Mouse (Mus musculus): ENCODE measurements around the gene Csnk2b. TPM values are rescaled to one million over a fixed set of nuclear protein-coding genes. Genes with fewer than 3 reads are reported as not detected.

The Csnk2b gene
- polyA plus RNA-seq, 1 experiment from 2014 or later: 319 TPM

DNA sequence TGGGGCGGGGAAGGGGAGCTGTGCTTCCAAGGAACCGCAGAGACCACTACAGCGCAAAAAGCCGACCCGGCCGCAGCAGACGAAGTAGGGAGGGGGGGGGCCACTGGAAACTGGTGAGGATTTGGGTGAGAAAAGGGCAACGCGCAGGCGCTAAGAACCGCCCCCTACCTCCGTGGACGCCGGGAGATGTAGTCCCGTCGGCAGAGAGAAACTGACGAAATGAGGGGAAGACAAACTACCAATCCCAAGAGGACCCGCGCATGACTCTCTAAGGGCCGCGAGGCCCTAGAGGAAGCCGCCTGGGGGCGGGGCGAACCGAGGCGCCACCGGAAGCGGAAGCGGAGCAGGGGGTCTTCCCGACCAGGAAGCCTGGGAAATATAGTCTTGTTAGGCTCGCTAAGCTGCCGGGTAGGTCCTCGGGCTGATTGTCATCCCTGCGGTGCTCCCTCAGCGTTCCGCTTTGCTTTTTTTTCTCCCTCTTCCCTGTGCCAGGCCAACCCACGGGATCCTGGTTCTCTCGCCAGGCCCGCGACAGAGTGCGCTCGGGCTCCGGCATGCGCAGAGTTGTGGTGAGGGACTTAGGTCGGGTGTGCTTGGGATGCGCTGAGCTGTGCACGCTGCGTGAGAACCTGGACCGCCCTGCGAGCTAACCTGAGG lies 582 bp downstream of the Csnk2b start, which contains the start of gene Gpank1:
Gene Gpank1, plus strand, starts transcription at position 313 of the 657 bp plus-strand sequence.
- H3K27me3 ChIP-seq (ENCODE audit: control insufficient read depth, insufficient read depth, low read length): no peaks in the 10 kb centered on the region
- no peaks in the 10 kb centered on the region for H3K9me3 ChIP-seq (ENCODE audit: control insufficient read depth, low read length)
- WGBS: 0% methylated on average over 50 of the region's 50 CpGs
- peaks cover 12% of the 10 kb centered on the region for H3K4me1 ChIP-seq (ENCODE audit: control insufficient read depth, insufficient read depth, low read length)
- peak; percentile 99 for DNase-seq (ENCODE audit: low spot score)
- peak within 1 kb of the TSS; percentile 98 for H3K4me2 ChIP-seq (ENCODE audit: low read depth)
- H3K27ac ChIP-seq (ENCODE audit: low read depth, low read length): peak within 1 kb of the TSS; percentile 87
- H3K9ac ChIP-seq (ENCODE audit: low read length): peak within 1 kb of the TSS; percentile 93
- H3K36me3 ChIP-seq (ENCODE audit: control insufficient read depth, insufficient read depth, low read length): peaks cover 10% of the 10 kb centered on the region
- H3K4me3 ChIP-seq (ENCODE audit: low read depth, low read length): peak within 1 kb of the TSS; percentile 97
- ATAC-seq (ENCODE audit: insufficient read depth, low FRiP score, low TSS enrichment): peak; percentile 92

DNA sequence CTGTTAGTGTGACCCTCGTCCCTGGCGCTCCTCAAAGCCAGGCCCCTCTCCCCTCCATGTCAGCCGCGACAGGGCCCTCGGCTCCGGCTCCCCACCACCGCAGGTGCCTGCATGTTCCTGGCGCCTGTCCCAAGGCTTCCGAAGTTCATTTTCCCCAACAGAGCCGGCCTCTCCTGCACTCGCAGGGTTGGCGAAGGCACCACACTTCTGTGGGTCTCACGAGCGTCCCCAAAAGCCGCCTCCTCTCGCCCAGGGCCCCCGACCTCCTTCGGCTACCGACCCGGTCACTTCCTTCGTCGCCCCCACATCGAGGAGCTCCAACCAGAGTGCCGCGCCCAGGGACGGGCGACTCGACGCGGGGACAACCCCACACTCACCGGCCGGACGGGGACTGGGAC lies 1.1 kb downstream of the Csnk2b start:
- H3K4me2 ChIP-seq (ENCODE audit: low read depth): peak overlapping the region; percentile 98
- ATAC-seq (ENCODE audit: insufficient read depth, low FRiP score, low TSS enrichment): no peak; the same call in 1 of the 2 replicates
- H3K27ac ChIP-seq (ENCODE audit: low read depth, low read length): 0 out of 2 replicates have a peak overlapping the region, but pooled peaks have one; percentile 20
- H3K4me3 ChIP-seq (ENCODE audit: low read depth, low read length): peak overlapping the region; percentile 97
- no peak for DNase-seq (ENCODE audit: low spot score)
- peaks cover 10% of the 10 kb centered on the region for H3K4me1 ChIP-seq (ENCODE audit: control insufficient read depth, insufficient read depth, low read length)
- H3K9me3 ChIP-seq (ENCODE audit: control insufficient read depth, low read length): no peaks in the 10 kb centered on the region
- no peaks in the 10 kb centered on the region for H3K27me3 ChIP-seq (ENCODE audit: control insufficient read depth, insufficient read depth, low read length)
- peak overlapping the region; percentile 93 for H3K9ac ChIP-seq (ENCODE audit: low read length)
- peaks cover 10% of the 10 kb centered on the region for H3K36me3 ChIP-seq (ENCODE audit: control insufficient read depth, insufficient read depth, low read length)
- WGBS: under 1% methylated on average over 33 of the region's 33 CpGs

DNA sequence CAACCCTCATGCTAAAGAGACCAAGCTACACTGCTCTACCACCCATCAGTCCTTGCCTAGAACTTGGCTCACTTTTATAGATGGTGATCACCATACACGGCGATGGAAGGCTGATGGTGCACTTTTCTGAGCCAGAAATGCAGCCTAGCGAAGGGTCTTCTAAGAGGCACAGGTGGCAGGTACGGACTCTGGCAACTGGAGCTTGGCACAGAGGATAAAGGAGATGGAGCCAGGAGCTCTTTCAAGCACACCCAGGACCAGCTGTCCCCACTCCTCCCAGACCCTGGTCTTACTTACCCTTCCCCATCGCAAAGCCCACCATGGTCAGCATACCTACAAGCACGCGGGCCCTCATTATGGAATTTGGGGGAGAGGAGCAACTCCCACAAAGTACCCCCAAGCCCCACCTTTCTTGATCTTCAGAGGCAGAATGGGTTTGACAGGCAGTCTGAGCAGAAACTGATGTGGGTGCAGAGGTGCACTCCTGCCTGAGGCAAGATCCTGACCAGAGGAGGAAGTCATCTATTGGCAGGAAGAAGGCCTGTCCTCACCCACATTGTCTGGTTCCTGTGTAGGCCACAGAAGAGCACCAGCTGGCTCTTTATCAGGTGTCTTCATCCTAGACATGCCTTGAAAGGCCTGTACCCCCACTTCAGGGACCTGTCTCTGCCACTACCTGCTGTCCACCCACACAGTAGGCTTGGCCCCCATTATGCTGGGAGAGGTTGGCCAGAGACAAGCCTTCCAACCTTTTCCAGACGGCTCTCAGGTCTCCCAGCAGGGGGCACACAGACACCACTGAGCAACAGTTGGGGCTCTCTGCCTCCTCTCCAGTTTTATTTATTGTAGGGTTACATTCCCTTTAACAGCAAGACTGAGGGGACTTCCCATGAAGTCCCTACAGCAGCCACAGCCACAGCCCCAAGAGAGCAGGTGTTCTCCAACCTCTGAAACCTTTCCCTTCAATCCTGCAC lies 6.5 kb downstream of the Csnk2b start, which contains the start of gene Ly6g5b:
Gene Ly6g5b, minus strand, starts transcription at position 383 of the 974 bp plus-strand sequence.
- no peak within 1 kb of the TSS for H3K4me2 ChIP-seq (ENCODE audit: low read depth)
- WGBS: 88% methylated on average over 8 of the region's 8 CpGs
- no peak within 1 kb of the TSS for H3K9ac ChIP-seq (ENCODE audit: low read length)
- no peak within 1 kb of the TSS for H3K27ac ChIP-seq (ENCODE audit: low read depth, low read length)
- peaks cover 4% of the 10 kb centered on the region; the same call in 1 of the 2 replicates for H3K4me1 ChIP-seq (ENCODE audit: control insufficient read depth, insufficient read depth, low read length)
- H3K36me3 ChIP-seq (ENCODE audit: control insufficient read depth, insufficient read depth, low read length): peaks cover 12% of the 10 kb centered on the region
- no peak for ATAC-seq (ENCODE audit: insufficient read depth, low FRiP score, low TSS enrichment)
- no peak for DNase-seq (ENCODE audit: low spot score)
- H3K4me3 ChIP-seq (ENCODE audit: low read depth, low read length): no peak within 1 kb of the TSS
- no peaks in the 10 kb centered on the region for H3K9me3 ChIP-seq (ENCODE audit: control insufficient read depth, low read length)
- H3K27me3 ChIP-seq (ENCODE audit: control insufficient read depth, insufficient read depth, low read length): no peaks in the 10 kb centered on the region

DNA sequence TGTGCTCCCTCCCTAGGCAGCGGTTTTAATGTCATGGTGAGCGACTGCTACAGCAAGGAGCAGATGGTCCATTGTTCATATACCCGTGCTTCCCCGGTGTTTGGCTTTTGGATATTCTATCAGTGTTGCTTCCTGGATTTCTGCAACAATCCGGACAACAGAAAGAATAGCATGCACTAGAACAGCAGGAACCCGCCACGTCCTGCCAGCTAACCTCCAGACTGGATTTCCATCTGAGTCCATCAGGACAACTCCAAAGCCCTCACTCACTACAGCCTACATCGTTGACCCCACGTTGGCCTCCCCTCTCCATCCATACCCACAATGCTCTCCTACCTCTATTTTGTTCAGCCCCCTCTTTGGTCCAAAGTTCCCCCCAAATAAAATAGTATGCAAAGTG lies 10.1 kb downstream of the Csnk2b start:
- Histone ChIP-seq H3K36me3 (ENCODE audit: control insufficient read depth, insufficient read depth, low read length) (peaks cover 2% of the 10 kb centered on the region; the same call in 1 of the 2 replicates), H3K27ac (ENCODE audit: low read depth, low read length) (no peak overlapping the region), H3K27me3 (ENCODE audit: control insufficient read depth, insufficient read depth, low read length) (no peaks in the 10 kb centered on the region), H3K4me1 (ENCODE audit: control insufficient read depth, insufficient read depth, low read length) (no peaks in the 10 kb centered on the region), H3K4me3 (ENCODE audit: low read depth, low read length) (no peak overlapping the region), H3K4me2 (ENCODE audit: low read depth) (no peak overlapping the region), H3K9me3 (ENCODE audit: control insufficient read depth, low read length) (no peaks in the 10 kb centered on the region), H3K9ac (ENCODE audit: low read length) (no peak overlapping the region)
- WGBS: 82% methylated on average over 9 of the region's 9 CpGs
- DNase-seq (ENCODE audit: low spot score) (no peak), ATAC-seq (ENCODE audit: insufficient read depth, low FRiP score, low TSS enrichment) (no peak)

DNA sequence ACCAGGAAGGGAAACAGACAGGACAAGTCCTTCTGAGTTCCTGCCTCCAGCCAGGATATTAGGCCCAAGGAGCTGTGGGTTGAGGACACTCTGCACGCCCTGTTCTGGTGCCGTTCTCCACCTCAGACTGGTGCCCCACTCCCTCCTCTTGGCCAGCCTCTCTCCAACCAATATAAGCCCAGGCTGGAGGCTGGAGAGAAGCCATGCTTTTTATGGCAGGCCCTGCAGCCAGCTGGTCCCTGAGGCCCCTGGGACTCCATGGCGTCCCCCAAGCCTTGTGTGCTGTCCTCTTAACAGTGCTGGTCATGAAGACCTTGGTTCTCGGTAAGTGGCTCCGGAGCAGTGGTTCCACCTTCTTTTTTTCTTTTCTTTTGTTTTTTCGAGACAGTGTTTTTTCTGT lies 13.8 kb downstream of the Csnk2b start, which contains the start of gene Ly6g5c:
Gene Ly6g5c, plus strand, starts transcription at position 183 of the 400 bp plus-strand sequence.
- H3K27me3 ChIP-seq (ENCODE audit: control insufficient read depth, insufficient read depth, low read length): no peaks in the 10 kb centered on the region
- H3K4me2 ChIP-seq (ENCODE audit: low read depth): no peak within 1 kb of the TSS
- 81% methylated on average over 6 of the region's 6 CpGs for WGBS
- H3K27ac ChIP-seq (ENCODE audit: low read depth, low read length): no peak within 1 kb of the TSS
- peaks cover 4% of the 10 kb centered on the region for H3K36me3 ChIP-seq (ENCODE audit: control insufficient read depth, insufficient read depth, low read length)
- DNase-seq (ENCODE audit: low spot score) (no peak), ATAC-seq (ENCODE audit: insufficient read depth, low FRiP score, low TSS enrichment) (no peak)
- H3K4me1 ChIP-seq (ENCODE audit: control insufficient read depth, insufficient read depth, low read length): no peaks in the 10 kb centered on the region
- no peaks in the 10 kb centered on the region for H3K9me3 ChIP-seq (ENCODE audit: control insufficient read depth, low read length)
- H3K9ac ChIP-seq (ENCODE audit: low read length): no peak within 1 kb of the TSS
- no peak within 1 kb of the TSS for H3K4me3 ChIP-seq (ENCODE audit: low read depth, low read length)

DNA sequence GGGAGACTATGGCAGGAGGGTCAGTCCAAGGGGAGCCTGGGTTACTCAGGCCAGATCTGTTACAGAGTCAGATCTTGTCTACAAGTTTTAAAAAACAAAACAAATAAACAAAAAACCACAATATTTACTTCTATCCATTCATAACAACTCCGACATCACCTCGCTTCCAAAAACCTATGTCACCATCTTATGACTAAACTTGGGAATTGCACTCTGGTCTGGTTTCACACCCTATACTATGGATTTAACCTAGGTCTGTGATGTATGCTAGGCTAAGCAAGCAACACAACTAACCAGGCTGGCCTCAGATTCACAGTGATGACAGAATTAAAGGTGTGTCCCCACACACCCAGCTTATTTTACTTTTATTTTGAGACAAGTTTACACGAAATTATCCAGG lies 15.3 kb downstream of the Csnk2b start:
- Histone ChIP-seq H3K36me3 (ENCODE audit: control insufficient read depth, insufficient read depth, low read length) (peaks cover 10% of the 10 kb centered on the region), H3K4me3 (ENCODE audit: low read depth, low read length) (no peak overlapping the region), H3K27me3 (ENCODE audit: control insufficient read depth, insufficient read depth, low read length) (no peaks in the 10 kb centered on the region), H3K4me1 (ENCODE audit: control insufficient read depth, insufficient read depth, low read length) (no peaks in the 10 kb centered on the region), H3K9me3 (ENCODE audit: control insufficient read depth, low read length) (no peaks in the 10 kb centered on the region), H3K9ac (ENCODE audit: low read length) (no peak overlapping the region; the same call in 1 of the 2 replicates), H3K4me2 (ENCODE audit: low read depth) (no peak overlapping the region), H3K27ac (ENCODE audit: low read depth, low read length) (no peak overlapping the region)
- DNase-seq (ENCODE audit: low spot score) (no peak), ATAC-seq (ENCODE audit: insufficient read depth, low FRiP score, low TSS enrichment) (no peak)
- WGBS: 78% methylated on average over 3 of the region's 3 CpGs

DNA sequence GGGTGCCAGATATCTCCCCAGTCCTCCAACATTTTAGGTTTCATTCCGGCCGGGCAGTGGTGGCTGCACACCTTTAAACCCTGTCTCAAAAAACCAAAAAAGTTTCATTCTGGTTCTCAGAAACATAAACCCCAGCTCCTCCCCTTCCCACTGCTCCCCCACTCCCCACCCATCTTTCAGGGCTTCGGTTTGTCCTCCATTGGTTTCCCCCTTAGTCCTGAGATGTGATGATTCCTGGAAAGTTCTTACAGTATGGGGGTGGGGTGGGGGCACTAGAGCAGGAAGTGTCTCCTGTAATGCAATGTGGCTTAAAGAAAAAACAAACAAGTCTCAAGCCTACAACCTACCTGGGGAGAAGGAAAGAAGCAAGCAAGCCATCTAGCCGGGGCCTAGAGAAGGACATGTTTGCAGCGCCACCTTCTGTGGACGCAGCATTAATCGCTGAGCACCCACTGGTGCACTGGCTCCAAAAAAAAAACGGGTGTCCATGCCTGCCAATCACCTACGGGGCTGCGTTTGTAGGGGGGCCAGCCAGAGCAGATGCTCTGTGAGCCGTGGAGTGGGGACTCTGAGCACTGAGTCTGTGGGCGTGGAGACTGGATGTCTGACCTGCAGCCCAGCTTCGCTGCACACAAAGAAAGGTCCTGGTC lies 16.0 kb downstream of the Csnk2b start:
- H3K4me2 ChIP-seq (ENCODE audit: low read depth): 0 out of 2 replicates have a peak overlapping the region, but pooled peaks have one; percentile 19
- DNase-seq (ENCODE audit: low spot score): peak; percentile 47

DNA sequence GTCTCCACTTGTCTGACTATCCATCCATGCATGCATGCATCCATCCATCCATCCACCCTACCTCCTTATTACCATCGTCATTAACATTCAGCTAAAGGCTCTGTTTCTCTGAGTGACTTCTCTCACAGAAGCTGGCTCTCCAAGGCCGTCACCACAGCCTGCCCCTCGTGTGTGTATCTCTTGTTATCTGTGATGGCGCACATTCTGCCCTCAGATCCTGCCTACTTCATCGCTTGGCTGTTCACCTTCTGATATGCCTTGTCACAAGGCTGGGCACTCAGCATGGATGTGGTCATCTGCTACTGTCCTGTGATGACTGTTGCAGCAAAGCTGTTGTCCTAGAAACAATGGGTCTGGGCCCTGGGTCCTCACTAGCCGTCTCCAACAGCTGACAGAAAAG lies 17.1 kb downstream of the Csnk2b start:
- H3K27me3 ChIP-seq (ENCODE audit: control insufficient read depth, insufficient read depth, low read length): no peaks in the 10 kb centered on the region
- ATAC-seq (ENCODE audit: insufficient read depth, low FRiP score, low TSS enrichment): no peak
- no peaks in the 10 kb centered on the region for H3K4me1 ChIP-seq (ENCODE audit: control insufficient read depth, insufficient read depth, low read length)
- H3K9me3 ChIP-seq (ENCODE audit: control insufficient read depth, low read length): no peaks in the 10 kb centered on the region
- H3K4me3 ChIP-seq (ENCODE audit: low read depth, low read length): no peak overlapping the region
- no peak for DNase-seq (ENCODE audit: low spot score)
- H3K36me3 ChIP-seq (ENCODE audit: control insufficient read depth, insufficient read depth, low read length): peaks cover 13% of the 10 kb centered on the region
- no peak overlapping the region for H3K9ac ChIP-seq (ENCODE audit: low read length)
- H3K27ac ChIP-seq (ENCODE audit: low read depth, low read length): no peak overlapping the region
- 78% methylated on average over 6 of the region's 6 CpGs for WGBS
- H3K4me2 ChIP-seq (ENCODE audit: low read depth): no peak overlapping the region

More for the DNA sequence above, 16.0 kb downstream of the Csnk2b start:
- Histone ChIP-seq H3K27me3 (ENCODE audit: control insufficient read depth, insufficient read depth, low read length) (no peaks in the 10 kb centered on the region), H3K36me3 (ENCODE audit: control insufficient read depth, insufficient read depth, low read length) (peaks cover 11% of the 10 kb centered on the region), H3K4me3 (ENCODE audit: low read depth, low read length) (no peak overlapping the region), H3K4me1 (ENCODE audit: control insufficient read depth, insufficient read depth, low read length) (no peaks in the 10 kb centered on the region), H3K9me3 (ENCODE audit: control insufficient read depth, low read length) (no peaks in the 10 kb centered on the region), H3K27ac (ENCODE audit: low read depth, low read length) (no peak overlapping the region), H3K9ac (ENCODE audit: low read length) (peak overlapping the region; percentile 47)
- WGBS: 27% methylated on average over 13 of the region's 13 CpGs
- no peak for ATAC-seq (ENCODE audit: insufficient read depth, low FRiP score, low TSS enrichment)
